Mouse (Mus musculus) bone marrow, adult 2 months (tissue): ENCODE measurements around the gene Smim24. TPM values are rescaled to one million over a fixed set of nuclear protein-coding genes. Genes with fewer than 3 reads are reported as not detected.
A peak's percentile ranks its signal among the peaks of the same experiment; 100 is the strongest.

ENCODE experiments used
- H3K27ac ChIP-seq: fragments of 200-500 bp; 2 replicates; pipeline ENCODE4 v1.5.1; 2012; ENCODE audit warnings: low read depth, mild to moderate bottlenecking, control low read depth, inconsistent platforms, low read length; ENCODE audit not compliant: control insufficient read depth, poor library complexity, insufficient read depth
- H3K4me1 ChIP-seq: fragments of 200-500 bp; 2 replicates; pipeline ENCODE4 v1.6.1; 2011; ENCODE audit warnings: low read length; ENCODE audit not compliant: control insufficient read depth, insufficient read depth
- H3K4me3 ChIP-seq: fragments of 200-500 bp; replicated peaks from 2 replicates; pipeline ENCODE3; 2011; ENCODE audit warnings: mild to moderate bottlenecking, low read depth, low read length, control low read depth; ENCODE audit not compliant: control insufficient read depth
- CTCF ChIP-seq: fragments of 200-500 bp; IDR thresholded peaks from 2 replicates; pipeline ENCODE4 v1.5.1; 2011; ENCODE audit warnings: low read length, control low read depth; ENCODE audit not compliant: control insufficient read depth, insufficient read depth
- POLR2A ChIP-seq: fragments of 200-500 bp; IDR thresholded peaks from 2 replicates; pipeline ENCODE4 v1.6.1; 2011; ENCODE audit warnings: low read depth, mild to moderate bottlenecking, control low read depth, low read length, borderline replicate concordance; ENCODE audit not compliant: control insufficient read depth
- WGBS: fragments of 180-500 bp; shearing (Covaris S2); methylation state at CpG from one replicate; pipeline ENCODE4 v1.1.7; 2018; 5-methylcytosine and 5-hydroxymethylcytosine counted together
- polyA plus RNA-seq: library from polyadenylated mRNA; stranded (reverse); fragments of >200 nt; gene quantifications from 2 replicates; pipeline ENCODE4 v1.2.4, GENCODE M21; 2011; ENCODE audit warnings: low replicate concordance; ENCODE audit not compliant: missing spikeins, insufficient read depth, insufficient read length

Gene Smim24
- polyA plus RNA-seq, 1 experiment: 18.0 TPM

DNA sequence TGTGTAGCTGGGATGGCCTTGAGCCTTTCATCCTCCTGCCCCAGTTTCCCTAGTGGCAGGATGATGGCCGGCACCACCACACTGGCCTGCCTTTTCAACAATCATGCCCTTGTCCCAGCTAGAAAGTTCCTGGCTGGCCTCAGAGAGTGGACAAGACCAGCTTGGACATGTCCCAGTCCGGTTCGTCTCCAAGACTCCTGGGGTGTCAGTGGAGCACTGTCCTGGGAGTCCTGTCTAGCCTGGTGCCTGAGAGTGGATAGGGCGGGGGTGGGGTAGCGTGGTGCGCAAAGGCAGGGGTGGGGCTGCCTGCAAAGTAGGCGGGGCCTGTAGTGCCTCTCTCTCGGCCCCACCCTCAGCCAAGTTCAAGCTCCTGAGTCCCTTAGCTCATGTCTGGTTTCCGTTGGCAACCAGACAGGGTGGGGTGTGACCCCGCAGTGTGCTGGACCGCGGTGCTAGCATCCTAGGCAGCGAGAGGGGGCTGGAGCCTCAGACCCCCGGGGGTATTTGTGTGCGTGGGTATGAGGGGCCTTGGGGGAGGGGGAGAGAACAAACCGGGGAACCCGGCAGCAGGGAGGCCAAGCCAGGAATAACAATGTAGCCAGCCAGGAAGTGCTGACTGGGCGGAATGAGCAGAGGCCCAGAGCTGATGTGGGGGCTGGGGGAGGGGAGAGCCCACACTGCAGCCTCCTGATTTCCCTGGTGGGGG, 8.8 kb downstream of the Smim24 start:
- no peak overlapping the region for H3K4me3 ChIP-seq
- TF ChIP-seq CTCF (no peak), POLR2A (no peak)
- no peak overlapping the region for H3K27ac ChIP-seq
- peaks cover 4% of the 10 kb centered on the region; the same call in 1 of the 2 replicates for H3K4me1 ChIP-seq
- 52% methylated on average over 18 of the region's 18 CpGs for WGBS

DNA sequence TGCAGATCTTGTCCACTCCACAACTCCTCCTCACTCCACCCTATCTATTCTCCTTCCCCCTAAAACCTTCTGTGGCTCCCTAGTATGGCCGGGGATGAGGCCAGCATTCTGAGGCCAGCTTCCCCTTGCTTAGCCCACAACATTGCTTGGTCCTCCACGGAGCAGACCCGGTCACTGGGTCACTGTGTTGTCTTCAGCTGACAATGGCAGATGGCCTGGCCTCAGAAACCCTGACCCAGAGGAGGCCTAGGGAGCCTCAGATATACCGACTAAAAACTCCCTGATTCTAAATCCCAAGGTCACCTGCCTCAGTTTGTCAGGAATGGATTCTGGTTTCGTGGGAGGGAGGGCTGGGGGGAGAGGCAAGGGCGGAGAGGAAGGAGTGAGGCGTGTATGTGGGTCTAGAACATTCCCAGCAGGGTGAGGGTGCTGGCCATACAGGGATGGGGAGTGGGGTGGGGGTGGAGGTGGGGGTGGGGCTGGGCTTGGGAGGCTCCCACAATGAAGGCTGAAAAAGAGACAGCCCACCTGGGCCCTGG, 9.4 kb downstream of the Smim24 start:
- Histone ChIP-seq H3K27ac (no peak overlapping the region), H3K4me1 (peaks cover 4% of the 10 kb centered on the region; the same call in 1 of the 2 replicates), H3K4me3 (no peak overlapping the region)
- WGBS: 77% methylated on average over 7 of the region's 7 CpGs
- no peak for TF ChIP-seq CTCF
- TF ChIP-seq POLR2A: no peak

DNA sequence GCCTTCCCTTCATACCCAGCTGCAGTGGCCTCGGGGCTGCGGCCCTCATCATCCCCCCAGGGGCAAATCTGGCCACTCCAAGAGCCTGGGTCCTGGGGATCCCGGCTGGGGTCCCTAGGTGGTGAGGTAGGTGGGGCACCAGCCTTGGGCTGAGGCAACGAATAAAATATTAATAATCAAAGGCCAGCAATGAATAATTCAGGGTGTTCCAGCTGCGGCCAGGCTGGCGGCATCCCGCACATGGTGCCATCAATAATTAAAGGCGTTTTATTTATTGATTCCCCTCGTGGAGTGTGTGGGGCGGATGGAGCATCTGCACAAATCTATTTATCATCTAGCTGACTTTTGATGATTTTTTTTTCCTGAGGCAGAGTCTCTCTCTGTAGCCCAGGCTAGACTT, 10.7 kb downstream of the Smim24 start:
- Histone ChIP-seq H3K4me1 (peaks cover 10% of the 10 kb centered on the region), H3K27ac (no peak overlapping the region), H3K4me3 (no peak overlapping the region)
- WGBS: 91% methylated on average over 10 of the region's 10 CpGs
- TF ChIP-seq POLR2A (no peak), CTCF (no peak)

DNA sequence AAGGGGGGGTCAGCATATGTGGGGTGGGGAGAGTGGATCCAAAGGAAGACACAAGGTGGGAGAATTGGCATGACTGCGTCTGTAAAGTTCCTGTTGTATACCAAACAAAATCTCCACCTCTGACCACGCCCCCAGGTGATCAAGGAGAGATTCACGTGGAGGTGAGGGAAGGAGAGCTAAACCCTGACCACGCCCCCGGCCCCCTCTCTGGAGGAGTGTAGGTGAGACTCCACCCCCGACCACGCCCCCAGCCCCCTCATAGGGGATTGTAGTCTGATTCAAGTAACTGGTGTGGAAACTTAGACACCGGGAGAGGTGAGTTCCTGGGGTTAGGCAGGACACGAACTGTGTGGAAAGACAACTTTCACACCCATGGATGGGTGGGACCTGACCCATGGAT, 11.2 kb downstream of the Smim24 start:
- H3K4me1 ChIP-seq: peaks cover 11% of the 10 kb centered on the region
- 0 out of 2 replicates have a peak overlapping the region, but pooled peaks have one; percentile 72 for H3K27ac ChIP-seq
- TF ChIP-seq POLR2A (no peak), CTCF (no peak)
- 64% methylated on average over 9 of the region's 9 CpGs for WGBS
- peak overlapping the region; percentile 46 for H3K4me3 ChIP-seq

DNA sequence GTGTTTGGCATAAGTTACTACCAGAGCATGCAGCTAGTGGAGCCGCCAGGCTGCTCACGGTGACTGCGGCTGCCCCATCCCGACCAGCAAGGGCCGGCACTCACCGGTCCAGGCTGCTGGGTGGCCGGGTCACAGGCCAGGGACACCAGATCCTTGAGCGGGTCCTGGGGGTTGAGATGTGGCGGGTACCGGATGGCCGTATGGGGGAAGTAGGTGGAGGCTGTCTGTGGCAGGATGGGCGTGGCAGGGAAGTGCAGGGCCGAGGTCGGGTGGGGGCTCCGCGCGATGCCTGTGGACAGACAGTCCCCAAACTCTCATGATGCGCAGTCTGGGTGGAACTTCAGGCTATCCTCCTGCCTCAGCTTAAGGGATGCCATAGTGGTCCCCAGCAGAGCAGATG, 11.9 kb downstream of the Smim24 start:
- Histone ChIP-seq H3K4me3 (peak overlapping the region; percentile 46), H3K4me1 (peaks cover 11% of the 10 kb centered on the region), H3K27ac (peak overlapping the region; percentile 72)
- 32% methylated on average over 18 of the region's 18 CpGs for WGBS
- TF ChIP-seq CTCF (no peak), POLR2A (no peak)

DNA sequence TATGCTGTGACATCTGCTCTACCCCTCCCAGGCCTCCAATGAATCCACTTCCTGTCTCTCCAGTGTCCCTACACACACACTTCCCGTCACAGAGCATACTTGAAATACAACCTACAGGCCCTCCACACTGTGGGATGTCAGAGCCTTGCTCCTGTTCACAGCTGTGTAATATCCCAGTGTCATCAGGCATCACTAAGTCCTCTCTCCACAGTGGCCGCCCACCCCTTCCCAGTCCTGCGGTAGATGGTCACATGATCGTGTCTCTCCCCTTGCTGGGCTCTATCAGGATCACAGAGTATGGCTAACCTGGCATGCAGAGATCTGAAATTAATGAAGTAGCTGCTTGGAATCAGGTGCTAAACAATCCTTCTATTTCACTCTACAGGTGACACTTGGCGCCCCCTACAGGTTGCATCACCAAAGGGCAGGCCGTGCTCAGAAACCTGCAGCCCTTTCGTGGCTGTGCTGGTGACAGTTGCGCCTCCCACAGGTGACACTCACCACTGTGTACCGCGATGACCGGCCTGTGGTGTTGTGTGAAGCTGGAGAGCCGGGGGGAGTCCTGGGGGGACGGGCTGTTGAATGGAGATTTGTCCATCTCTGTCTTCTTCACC, 12.8 kb downstream of the Smim24 start:
- H3K27ac ChIP-seq: peak overlapping the region; percentile 26; the same call in 1 of the 2 replicates
- no peak for TF ChIP-seq POLR2A
- peak; percentile 68 for TF ChIP-seq CTCF
- WGBS: 57% methylated on average over 13 of the region's 13 CpGs
- peaks cover 17% of the 10 kb centered on the region for H3K4me1 ChIP-seq
- peak overlapping the region; percentile 2 for H3K4me3 ChIP-seq

DNA sequence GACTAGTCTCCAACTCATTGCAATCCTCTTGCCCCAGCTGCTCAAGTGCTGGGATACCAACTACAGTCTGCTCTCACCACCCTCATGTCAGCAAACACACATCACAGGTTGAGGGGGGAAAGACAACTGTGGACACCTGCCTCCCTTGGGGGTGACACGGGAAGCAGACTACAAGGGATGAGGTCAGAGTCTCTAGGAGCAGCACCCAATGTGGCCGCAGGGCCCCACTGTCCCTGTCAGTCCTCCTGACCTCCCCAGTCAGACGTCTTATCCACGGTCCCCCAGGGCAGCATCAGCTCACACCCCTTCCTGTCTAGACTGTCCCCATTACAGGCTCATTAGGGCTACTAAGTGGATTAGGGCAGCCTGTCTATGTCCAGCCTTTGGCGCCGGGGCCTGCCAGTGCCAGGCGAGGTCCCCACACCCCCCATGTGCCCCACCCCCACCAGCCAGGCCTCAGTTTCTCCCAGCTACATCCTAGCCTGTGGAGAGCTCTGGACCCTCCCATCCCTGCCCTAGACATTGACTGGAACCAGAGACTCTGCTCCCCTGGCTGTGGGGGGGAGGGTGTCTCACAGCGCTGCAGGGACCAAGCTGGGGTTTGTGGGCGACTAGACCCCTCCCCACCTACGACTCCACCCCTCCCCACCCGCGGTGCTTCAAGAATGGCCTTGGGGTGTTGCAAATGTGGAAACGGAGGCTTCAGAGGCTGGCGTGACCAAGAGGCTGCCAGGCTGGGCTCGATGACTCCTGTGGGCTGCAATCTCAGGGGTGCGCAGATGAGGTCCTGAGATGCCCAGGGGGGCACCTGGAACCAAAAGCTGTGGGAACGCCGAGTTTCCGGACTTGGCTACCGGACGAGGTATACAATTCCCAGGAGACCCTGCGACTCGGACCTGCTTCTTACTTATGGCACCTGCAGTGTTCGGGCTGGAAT, 13.9 kb downstream of the Smim24 start:
- peak overlapping the region; percentile 83 for H3K4me3 ChIP-seq
- TF ChIP-seq CTCF (no peak), POLR2A (peak; percentile 12; the same call in 1 of the 2 replicates)
- peak overlapping the region; percentile 38 for H3K27ac ChIP-seq
- 55% methylated on average over 24 of the region's 24 CpGs for WGBS
- H3K4me1 ChIP-seq: peaks cover 21% of the 10 kb centered on the region
